Mouse (Mus musculus): ENCODE data around the gene Ncoa5.

The Ncoa5 gene

GRCm38 (mm10) chr2:164955725-164956124 lies 78.9 kb downstream of the Ncoa5 start:
- no peak for DNase-seq

- peak; percentile 91 for DNase-seq
Observed at GRCm38 (mm10) chr2:164953224-164953623, 81.4 kb downstream of the Ncoa5 start.

DNA sequence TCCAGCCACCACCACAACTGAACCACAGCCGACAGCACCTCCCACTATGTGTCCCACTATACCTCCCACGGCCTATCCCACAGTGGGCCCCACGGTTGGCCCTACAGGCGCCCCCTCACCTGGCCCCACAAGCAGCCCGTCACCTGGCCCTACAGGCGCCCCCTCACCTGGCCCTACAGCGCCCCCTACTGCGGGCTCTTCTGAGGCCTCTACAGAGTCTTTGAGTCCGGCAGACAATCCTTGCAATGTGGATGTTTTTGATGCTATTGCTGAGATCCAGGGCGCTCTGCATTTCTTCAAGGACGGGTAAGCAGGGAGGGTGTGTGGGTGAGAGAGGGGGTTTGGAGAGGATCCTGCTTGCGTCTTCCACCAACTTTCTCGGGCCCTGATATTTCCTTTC lies 82.2 kb downstream of the Ncoa5 start:
- peak; percentile 66 for DNase-seq

DNA sequence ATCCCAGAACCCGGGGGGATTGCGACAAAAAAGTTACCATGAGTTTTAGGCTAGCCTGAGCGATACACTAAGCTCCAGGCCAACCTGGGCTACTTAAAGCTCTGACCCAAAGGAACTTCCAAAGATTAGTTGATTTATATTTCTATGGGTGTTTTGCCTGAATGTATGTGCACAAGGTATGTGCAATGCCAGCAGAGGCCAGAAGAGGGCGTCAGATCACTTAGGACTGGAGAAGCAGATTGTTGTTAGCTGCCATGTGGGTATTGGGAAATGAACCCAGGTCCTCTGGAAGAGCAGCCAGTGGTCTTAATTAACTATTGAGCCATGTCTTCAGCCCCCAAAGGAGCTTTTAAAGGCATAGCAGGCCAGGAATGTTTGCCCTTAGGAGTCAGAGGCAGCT lies 82.9 kb downstream of the Ncoa5 start:
- no peak for DNase-seq

- peak; percentile 68 for DNase-seq
Observed at GRCm38 (mm10) chr2:164950501-164950900, 84.2 kb downstream of the Ncoa5 start.

Measured in thymus, postnatal 4 days (tissue).